Mouse (Mus musculus) heart, embryonic 13.5 days (tissue): ENCODE data around the gene Cngb1. TPM values are rescaled to one million over a fixed set of nuclear protein-coding genes. Genes with fewer than 3 reads are reported as not detected.

ENCODE experiments used
- ATAC-seq: fragments of 200-750 bp; cut with Nextera tagmentation; 2 replicates; pipeline ENCODE4 v1.8.0; 2017; ENCODE audit warnings: moderate TSS enrichment; ENCODE audit not compliant: insufficient number of reproducible peaks, low FRiP score, low TSS enrichment; ENCODE audit errors: extremely low read depth
- H3K27ac ChIP-seq: fragments of 300-500 bp; sonication (generic); replicated peaks from 2 replicates; pipeline ENCODE4 v1.5.1; 2015; ENCODE audit warnings: moderate library complexity, mild to moderate bottlenecking, inconsistent platforms
- H3K27me3 ChIP-seq: fragments of 300-500 bp; sonication (generic); replicated peaks from 2 replicates; pipeline ENCODE4 v1.6.1; 2015; ENCODE audit warnings: mild to moderate bottlenecking, inconsistent platforms
- H3K36me3 ChIP-seq: fragments of 300-500 bp; sonication (generic); 2 replicates; pipeline ENCODE4 v1.6.1; 2015; ENCODE audit warnings: mild to moderate bottlenecking, inconsistent platforms
- H3K4me1 ChIP-seq: fragments of 300-500 bp; sonication (generic); 2 replicates; pipeline ENCODE4 v1.6.1; 2015; ENCODE audit warnings: inconsistent platforms
- H3K4me2 ChIP-seq: fragments of 300-500 bp; sonication (generic); 2 replicates; pipeline ENCODE4 v1.6.1; 2015; ENCODE audit warnings: inconsistent platforms, mild to moderate bottlenecking, moderate library complexity
- H3K4me3 ChIP-seq: fragments of 300-500 bp; sonication (generic); 2 replicates; pipeline ENCODE4 v1.5.1; 2015; ENCODE audit warnings: moderate library complexity, mild to moderate bottlenecking, inconsistent platforms
- H3K9ac ChIP-seq: fragments of 300-500 bp; sonication (generic); 2 replicates; pipeline ENCODE4 v1.6.1; 2015; ENCODE audit warnings: inconsistent platforms, mild to moderate bottlenecking, moderate library complexity
- H3K9me3 ChIP-seq: fragments of 300-500 bp; sonication (generic); 2 replicates; pipeline ENCODE4 v1.6.1; 2016; ENCODE audit warnings: inconsistent platforms
- WGBS: fragments of 180-500 bp; shearing (Covaris S2); methylation state at CpG from one replicate; pipeline ENCODE4 v1.1.7; 2015; ENCODE audit warnings: mixed read lengths; 5-methylcytosine and 5-hydroxymethylcytosine counted together
- polyA plus RNA-seq: library from polyadenylated mRNA; unstranded; fragments of >200 nt; fragmentation: Nextera tagmentation; extraction: Ambion mirVana; gene quantifications from 2 replicates; pipeline ENCODE4 v1.2.1, GENCODE M21; 2015

Cngb1 gene
- polyA plus RNA-seq, 1 experiment from 2014 or later, result 0.55 TPM

DNA sequence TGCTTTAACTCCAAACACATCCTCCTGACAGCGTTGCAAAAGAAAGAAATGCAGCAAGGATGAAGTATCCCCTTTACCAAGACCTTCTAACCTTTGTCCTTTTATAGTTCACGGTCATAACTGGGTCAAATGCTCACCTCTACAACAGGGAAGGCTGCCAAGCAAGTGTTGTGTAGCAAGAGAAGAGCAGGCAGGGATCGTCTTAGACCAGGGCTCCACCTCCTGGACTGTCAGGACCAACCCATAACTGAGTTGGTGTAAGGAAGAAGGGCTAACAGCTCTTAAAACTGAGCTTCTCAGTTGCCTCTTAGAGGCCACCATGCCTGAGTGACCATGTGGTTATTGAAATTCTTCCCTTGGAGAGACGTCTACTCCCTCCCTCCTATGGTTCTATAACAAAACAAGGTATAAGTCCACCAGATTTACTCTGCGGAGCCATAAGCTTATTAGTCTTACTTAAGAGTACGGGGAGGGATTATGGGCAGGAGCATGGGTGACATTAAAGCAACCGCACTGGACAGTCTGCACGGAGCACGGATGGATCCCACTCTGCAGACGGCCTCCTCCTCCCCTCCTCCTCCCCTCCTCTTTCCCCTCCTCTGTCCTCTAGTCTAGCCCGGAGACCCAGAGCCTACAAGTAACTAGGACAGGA lies 90.5 kb downstream of the Cngb1 start:
- Histone ChIP-seq H3K4me1 (peaks cover 26% of the 10 kb centered on the region), H3K9me3 (no peaks in the 10 kb centered on the region), H3K4me3 (no peak overlapping the region), H3K27me3 (no peaks in the 10 kb centered on the region), H3K36me3 (no peaks in the 10 kb centered on the region), H3K9ac (no peak overlapping the region), H3K4me2 (no peak overlapping the region), H3K27ac (no peak overlapping the region)
- WGBS, result 72% methylated on average over 11 of the region's 11 CpGs
- ATAC-seq, result no peak

DNA sequence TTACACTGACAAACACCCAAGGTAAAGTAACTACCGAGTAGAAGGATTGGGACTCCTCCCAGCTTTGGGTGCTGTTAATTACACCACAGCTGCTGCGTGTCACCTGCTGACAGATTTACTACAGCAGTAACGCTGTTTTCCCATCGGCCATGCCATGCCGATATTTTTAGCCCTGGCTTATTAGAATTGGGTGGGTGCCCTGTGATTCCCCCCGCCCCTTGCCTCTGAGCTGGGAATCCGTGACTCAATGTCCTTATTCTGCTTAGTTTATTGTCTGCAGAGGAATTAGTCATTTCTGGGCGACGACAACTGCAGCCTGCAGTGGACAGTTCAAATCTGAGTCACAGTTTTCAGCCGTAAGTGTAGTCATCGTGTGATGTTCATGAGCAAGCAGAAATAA lies 96.5 kb downstream of the Cngb1 start:
- no peak overlapping the region for H3K4me3 ChIP-seq
- H3K27ac ChIP-seq, result peak overlapping the region; percentile 64
- 30% methylated on average over 11 of the region's 11 CpGs for WGBS
- ATAC-seq, result no peak
- peak overlapping the region; percentile 40 for H3K4me2 ChIP-seq
- no peaks in the 10 kb centered on the region for H3K36me3 ChIP-seq
- 0 out of 2 replicates have a peak overlapping the region, but pooled peaks have one; percentile 19 for H3K9ac ChIP-seq
- no peaks in the 10 kb centered on the region for H3K27me3 ChIP-seq
- peaks cover 43% of the 10 kb centered on the region for H3K4me1 ChIP-seq
- H3K9me3 ChIP-seq, result no peaks in the 10 kb centered on the region

DNA sequence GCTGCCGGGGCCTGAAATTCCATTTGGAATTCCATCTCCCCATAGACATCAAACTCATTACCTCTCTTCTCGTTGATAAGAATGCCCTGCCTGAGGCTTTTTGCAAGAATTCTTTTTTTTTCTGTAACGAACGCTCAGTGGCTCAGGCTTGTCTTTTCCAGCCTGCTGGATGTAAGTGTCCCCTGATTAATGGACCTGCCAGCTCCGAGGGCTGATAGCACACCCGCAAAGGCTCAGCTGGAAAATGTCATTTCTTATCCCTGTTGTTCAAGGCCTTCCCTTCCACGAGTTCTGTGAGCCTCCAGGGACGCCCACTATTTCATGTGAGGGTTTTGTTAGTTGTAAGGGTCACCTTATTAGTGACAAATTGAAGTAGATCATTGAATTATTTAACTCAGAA lies 100.4 kb downstream of the Cngb1 start:
- 9% methylated on average over 8 of the region's 8 CpGs for WGBS
- Histone ChIP-seq H3K27ac (0 out of 2 replicates have a peak overlapping the region, but pooled peaks have one; percentile 31), H3K9ac (no peak overlapping the region), H3K4me2 (no peak overlapping the region), H3K4me3 (no peak overlapping the region), H3K36me3 (no peaks in the 10 kb centered on the region), H3K9me3 (no peaks in the 10 kb centered on the region), H3K27me3 (no peaks in the 10 kb centered on the region), H3K4me1 (peaks cover 36% of the 10 kb centered on the region)
- ATAC-seq, result no peak

DNA sequence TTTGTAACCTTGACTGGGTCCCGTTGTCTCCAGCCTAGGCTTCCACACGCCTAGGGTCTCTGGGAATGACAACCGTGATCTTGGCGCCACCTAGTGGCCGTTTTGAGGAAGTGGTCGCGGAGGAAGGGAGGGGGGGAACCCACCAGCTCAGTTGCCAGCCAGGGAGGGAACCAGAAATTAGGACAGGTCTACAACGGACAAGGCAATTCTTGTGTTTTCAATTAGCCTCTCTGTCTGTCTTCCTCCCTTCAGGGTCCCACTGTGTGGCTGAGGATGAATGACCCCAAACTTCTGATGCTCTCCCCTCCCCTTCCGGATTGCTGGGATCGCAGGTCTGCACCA lies 102.4 kb downstream of the Cngb1 start:
- Histone ChIP-seq H3K36me3 (no peaks in the 10 kb centered on the region), H3K4me2 (peak overlapping the region; percentile 37), H3K9ac (0 out of 2 replicates have a peak overlapping the region, but pooled peaks have one; percentile 24), H3K9me3 (no peaks in the 10 kb centered on the region), H3K27me3 (no peaks in the 10 kb centered on the region), H3K27ac (no peak overlapping the region), H3K4me1 (peaks cover 20% of the 10 kb centered on the region), H3K4me3 (no peak overlapping the region)
- 16% methylated on average over 10 of the region's 10 CpGs for WGBS
- no peak; the same call in 1 of the 2 replicates for ATAC-seq

DNA sequence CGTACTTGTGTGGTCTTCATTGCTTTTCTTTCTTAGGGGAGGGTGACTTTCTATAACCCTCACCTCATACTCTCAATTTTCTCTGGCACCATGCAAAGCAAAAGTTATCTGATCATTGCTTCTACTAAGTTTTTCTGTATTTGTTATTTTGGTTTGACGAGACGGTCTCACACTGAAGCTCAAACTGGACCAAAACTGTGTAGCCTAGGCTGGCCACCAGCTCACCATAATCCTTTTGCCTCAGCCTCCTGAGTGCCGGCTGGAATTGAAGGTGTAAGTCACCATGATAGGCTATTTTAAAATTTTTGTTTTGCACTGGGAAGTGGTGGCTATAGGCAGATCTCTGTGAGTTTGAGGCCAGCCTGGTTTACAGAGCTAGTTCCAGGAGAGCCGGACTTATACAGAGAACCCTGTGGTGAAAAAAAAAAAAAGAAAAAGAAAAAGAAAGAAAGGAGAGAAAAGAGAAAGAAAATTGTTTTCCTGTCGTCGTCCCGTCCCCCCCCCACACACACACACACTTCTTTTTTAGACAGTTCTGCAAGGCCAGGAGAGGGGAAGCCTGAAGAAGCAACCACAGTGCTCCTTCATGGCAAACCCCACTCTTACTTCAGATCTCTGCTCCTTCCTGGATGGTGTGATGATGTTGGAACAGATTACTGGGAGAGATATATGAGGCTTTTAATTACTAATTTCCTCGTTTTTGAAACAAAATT lies 102.9 kb downstream of the Cngb1 start:
- no peak for ATAC-seq
- Histone ChIP-seq H3K9ac (no peak overlapping the region), H3K27me3 (no peaks in the 10 kb centered on the region), H3K4me1 (peaks cover 20% of the 10 kb centered on the region), H3K9me3 (no peaks in the 10 kb centered on the region), H3K4me2 (no peak overlapping the region), H3K36me3 (no peaks in the 10 kb centered on the region), H3K27ac (no peak overlapping the region), H3K4me3 (no peak overlapping the region)
- 42% methylated on average over 9 of the region's 9 CpGs for WGBS

DNA sequence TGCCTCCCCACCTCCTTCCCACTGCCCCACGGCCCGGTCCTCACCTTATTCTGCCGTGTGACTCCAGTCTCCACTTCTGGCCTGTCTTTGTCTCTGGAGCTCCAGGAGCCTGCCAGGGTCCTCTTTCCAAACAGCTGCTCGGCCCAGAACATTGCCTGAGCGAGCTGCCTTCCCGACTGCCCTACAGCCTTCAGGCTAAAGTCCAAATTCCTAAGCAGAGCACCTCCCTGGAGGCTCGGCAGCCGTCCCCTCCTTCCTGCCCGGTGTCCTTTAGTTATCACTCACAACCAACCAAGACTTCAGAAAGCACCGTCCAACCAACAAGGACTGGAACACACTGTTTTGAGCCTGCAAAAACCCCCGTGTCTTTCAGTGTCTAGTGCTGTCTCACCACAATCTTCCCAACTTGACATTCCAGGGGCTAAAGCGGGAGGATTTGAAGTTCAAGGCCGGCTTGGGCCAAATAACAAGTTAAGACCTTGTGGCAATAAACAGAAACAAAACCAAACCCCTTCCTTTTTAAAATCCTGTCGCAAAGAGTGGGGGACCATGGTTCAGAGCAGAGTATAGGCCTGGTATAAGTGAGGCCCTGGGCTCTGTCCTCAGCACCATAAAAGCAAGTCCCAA lies 103.6 kb downstream of the Cngb1 start, which contains the start of gene Kifc3:
Gene Kifc3, minus strand, starts transcription at position 164 of the 627 bp plus-strand sequence.
- 46% methylated on average over 14 of the region's 14 CpGs for WGBS
- ATAC-seq, result no peak
- no peak within 1 kb of the TSS for H3K4me3 ChIP-seq
- H3K36me3 ChIP-seq, result no peaks in the 10 kb centered on the region
- 0 out of 2 replicates have a peak within 1 kb of the TSS, but pooled peaks have one; percentile 48 for H3K9ac ChIP-seq
- no peaks in the 10 kb centered on the region for H3K9me3 ChIP-seq
- no peak within 1 kb of the TSS for H3K27ac ChIP-seq
- no peak within 1 kb of the TSS for H3K4me2 ChIP-seq
- peaks cover 20% of the 10 kb centered on the region for H3K4me1 ChIP-seq
- no peaks in the 10 kb centered on the region for H3K27me3 ChIP-seq

DNA sequence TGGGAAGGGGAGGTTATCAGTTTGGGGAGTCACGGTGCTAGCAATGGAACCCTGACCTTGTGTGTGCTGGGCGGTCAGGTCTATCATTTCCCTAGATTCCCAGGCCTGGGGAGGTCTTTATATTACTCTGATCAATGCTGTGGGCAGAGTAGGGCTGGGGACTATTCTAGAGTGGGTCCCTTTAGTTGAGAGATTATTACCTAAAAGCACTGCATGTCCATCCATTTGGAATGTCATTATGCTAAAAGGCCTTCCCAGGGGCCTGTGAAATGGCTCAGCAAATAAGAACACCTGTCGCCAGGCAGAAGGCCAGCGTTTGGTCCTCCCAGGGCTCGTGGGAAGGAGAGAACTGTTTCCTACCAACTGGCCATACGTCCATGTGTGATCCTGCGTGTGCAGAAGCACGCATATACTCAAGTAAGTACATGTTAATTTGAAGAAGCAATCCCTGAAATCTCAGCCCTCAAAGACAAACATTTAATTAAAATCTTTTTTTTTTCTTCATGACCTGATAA lies 104.3 kb downstream of the Cngb1 start:
- peaks cover 20% of the 10 kb centered on the region for H3K4me1 ChIP-seq
- no peak overlapping the region for H3K4me2 ChIP-seq
- no peaks in the 10 kb centered on the region for H3K36me3 ChIP-seq
- H3K27ac ChIP-seq, result no peak overlapping the region
- ATAC-seq, result no peak
- H3K27me3 ChIP-seq, result no peaks in the 10 kb centered on the region
- no peak overlapping the region for H3K9ac ChIP-seq
- no peaks in the 10 kb centered on the region for H3K9me3 ChIP-seq
- WGBS, result 75% methylated on average over 8 of the region's 8 CpGs
- no peak overlapping the region for H3K4me3 ChIP-seq

DNA sequence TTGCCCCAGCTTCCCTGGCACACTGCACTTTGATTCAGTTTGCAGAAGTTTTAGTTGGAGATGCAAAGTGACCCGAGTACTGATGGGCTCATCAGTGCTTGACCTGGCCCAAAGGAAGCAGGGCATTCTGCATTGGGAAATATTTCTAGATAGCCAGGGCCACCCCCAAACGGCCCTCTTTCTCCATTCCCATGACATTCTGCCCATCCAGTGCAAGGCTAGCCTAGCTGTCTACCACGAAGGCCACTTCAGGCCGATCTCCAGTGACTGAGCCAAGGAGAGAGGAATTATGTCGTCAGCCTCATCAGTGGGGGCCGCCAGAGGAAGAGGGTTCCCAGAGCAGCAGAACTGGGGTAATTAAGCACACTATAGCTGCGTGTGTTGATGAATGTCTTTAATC lies 104.9 kb downstream of the Cngb1 start:
- Histone ChIP-seq H3K27me3 (no peaks in the 10 kb centered on the region), H3K36me3 (no peaks in the 10 kb centered on the region), H3K4me1 (peaks cover 19% of the 10 kb centered on the region), H3K4me2 (no peak overlapping the region), H3K4me3 (no peak overlapping the region), H3K27ac (no peak overlapping the region), H3K9ac (no peak overlapping the region), H3K9me3 (no peaks in the 10 kb centered on the region)
- no peak for ATAC-seq
- WGBS, result 56% methylated on average over 7 of the region's 7 CpGs

DNA sequence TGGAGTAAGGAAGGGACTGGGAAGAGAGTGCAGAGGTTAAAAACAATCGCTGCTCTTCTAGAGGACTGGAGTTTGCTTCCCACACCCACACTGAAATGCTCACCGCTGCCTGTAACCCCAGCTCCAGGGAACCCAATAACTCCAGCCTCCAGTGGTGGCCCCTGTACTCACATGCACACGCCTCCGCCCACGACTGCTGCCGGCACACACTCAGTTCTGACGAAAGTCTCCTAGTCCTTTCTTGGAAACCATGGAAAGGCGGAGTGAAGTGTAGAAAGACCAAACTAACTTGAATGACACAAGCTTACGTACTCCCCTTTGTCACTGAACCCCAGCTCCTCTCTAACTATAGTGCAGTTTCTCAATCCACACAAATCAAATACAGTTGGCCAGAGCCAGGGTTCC lies 106.4 kb downstream of the Cngb1 start:
- Histone ChIP-seq H3K4me2 (no peak overlapping the region), H3K9me3 (no peaks in the 10 kb centered on the region), H3K9ac (no peak overlapping the region), H3K36me3 (no peaks in the 10 kb centered on the region), H3K27me3 (no peaks in the 10 kb centered on the region), H3K27ac (no peak overlapping the region), H3K4me3 (no peak overlapping the region), H3K4me1 (peaks cover 6% of the 10 kb centered on the region; the same call in 1 of the 2 replicates)
- ATAC-seq, result no peak
- WGBS, result 68% methylated on average over 9 of the region's 9 CpGs

DNA sequence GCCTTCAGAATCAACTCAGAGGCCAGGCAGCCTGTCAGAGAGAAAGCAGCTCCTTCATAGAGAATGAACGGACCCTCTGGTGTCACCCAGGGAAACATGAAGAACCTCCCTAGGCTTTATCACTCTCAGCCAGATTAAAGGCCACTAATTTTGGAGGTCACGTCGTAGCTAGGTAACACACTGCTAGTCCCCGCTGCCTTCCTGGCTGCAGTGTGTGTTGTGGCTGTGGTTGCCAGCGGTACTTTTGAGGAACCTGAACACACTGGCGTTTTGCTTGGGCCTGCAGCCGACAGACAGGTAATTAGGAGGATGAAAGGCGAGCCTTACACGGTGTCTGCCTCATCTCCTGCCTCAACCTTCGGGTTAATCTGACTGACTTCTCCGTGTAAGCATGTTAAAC lies 110.7 kb downstream of the Cngb1 start:
- Histone ChIP-seq H3K4me1 (no peaks in the 10 kb centered on the region), H3K27me3 (no peaks in the 10 kb centered on the region), H3K36me3 (no peaks in the 10 kb centered on the region), H3K9me3 (no peaks in the 10 kb centered on the region), H3K27ac (no peak overlapping the region), H3K9ac (no peak overlapping the region), H3K4me3 (no peak overlapping the region), H3K4me2 (no peak overlapping the region)
- WGBS, result 47% methylated on average over 11 of the region's 11 CpGs
- ATAC-seq, result no peak

DNA sequence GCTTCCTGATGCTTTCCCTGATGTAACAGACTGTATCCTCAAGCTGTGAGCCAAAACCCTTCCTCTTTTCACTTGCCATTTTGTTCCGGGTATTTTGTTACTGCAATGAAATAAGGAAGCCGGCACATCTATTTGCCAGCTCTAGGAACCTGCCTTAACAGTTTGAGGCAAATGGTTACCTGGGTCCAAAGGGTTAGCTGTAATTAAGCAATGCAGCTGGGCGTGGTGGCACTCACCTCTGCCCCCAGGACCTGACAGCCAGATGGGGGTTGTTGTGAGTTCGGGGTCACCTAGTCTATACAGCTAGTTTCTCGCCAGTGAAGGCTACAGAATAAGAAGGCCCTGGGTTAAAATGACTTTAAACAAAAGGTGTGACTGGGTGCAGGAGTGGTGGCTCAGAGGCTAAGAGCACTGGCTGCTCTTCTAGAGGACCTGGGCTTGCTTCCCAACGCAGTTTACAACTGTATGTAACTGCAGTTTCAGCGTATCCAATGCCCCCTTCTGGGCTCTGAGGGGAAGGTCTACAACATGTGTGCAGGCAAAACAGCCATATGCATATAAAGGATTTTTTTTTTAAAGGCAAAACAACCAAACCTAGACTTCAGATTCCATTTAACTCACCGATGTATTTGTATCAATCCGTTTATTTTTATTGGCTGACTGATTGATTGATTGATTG lies 114.7 kb downstream of the Cngb1 start:
- Histone ChIP-seq H3K4me2 (no peak overlapping the region), H3K4me1 (no peaks in the 10 kb centered on the region), H3K9me3 (no peaks in the 10 kb centered on the region), H3K27me3 (no peaks in the 10 kb centered on the region), H3K27ac (no peak overlapping the region), H3K36me3 (no peaks in the 10 kb centered on the region), H3K9ac (no peak overlapping the region), H3K4me3 (no peak overlapping the region)
- ATAC-seq, result no peak
- WGBS, result 80% methylated on average over 9 of the region's 9 CpGs
